Mouse (Mus musculus) lung, postnatal 0 days (tissue): Measurements from ENCODE around the gene Mpz.

Source experiments
- CTCF ChIP-seq: IDR thresholded peaks from 2 replicates; pipeline ENCODE4 v1.5.1; 2016; ENCODE audit warnings: antibody characterized with exemption, mild to moderate bottlenecking
- EP300 ChIP-seq: IDR thresholded peaks from 2 replicates; pipeline ENCODE4 v1.6.1; 2016; ENCODE audit warnings: antibody characterized with exemption, mild to moderate bottlenecking, control low read depth

DNA sequence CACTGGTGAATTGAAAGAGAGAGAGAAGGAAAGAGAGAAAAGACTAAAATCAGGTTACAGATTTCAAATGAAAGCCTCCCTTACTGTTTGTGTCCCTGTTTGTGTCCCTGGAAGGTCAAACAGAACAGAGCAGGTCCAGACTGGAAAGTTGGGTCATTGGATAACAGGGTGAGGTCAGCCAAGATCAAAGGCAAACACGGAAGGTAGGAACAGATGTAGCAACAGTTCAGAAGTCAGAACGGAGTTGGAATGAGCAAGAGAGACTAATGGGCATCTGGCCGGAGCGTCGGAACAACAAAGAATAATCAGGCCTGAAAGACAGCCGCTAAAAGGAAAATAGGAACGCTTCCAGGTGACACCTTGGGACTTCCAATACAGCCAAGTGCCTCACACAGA is 53.7 kb downstream of the Mpz start:
- TF ChIP-seq CTCF (no peak), EP300 (no peak)
